Mouse (Mus musculus) CH12.LX (cell line): ENCODE results near the gene Phb2. TPM values are rescaled to one million over a fixed set of nuclear protein-coding genes. Genes with fewer than 3 reads are reported as not detected.

Experiments
- DNase-seq: peaks from one replicate; pipeline ENCODE4 v3.0.0-alpha.2; 2013; ENCODE audit errors: extremely low read depth
- H3K27ac ChIP-seq: 2 replicates; pipeline ENCODE4 v1.5.1; 2012; ENCODE audit warnings: low read depth, mild to moderate bottlenecking, control low read depth, moderate library complexity; ENCODE audit not compliant: insufficient read depth
- H3K27me3 ChIP-seq: replicated peaks from 2 replicates; pipeline ENCODE3; 2012; ENCODE audit warnings: inconsistent platforms
- H3K36me3 ChIP-seq, 2 experiments: replicated peaks in 1 of 2; 2 replicates each; pipeline versions ENCODE3 to v1.6.1; 2012; ENCODE audit warnings: inconsistent platforms in 1 of 2, low read length in 1 of 2, mild to moderate bottlenecking in 1 of 2, mixed read lengths in 1 of 2, moderate library complexity in 1 of 2; ENCODE audit not compliant: control insufficient read depth in 1 of 2, insufficient read depth in 1 of 2
- H3K4me1 ChIP-seq, 2 experiments: 2 replicates each; pipeline ENCODE4 v1.6.1; 2012; ENCODE audit warnings: inconsistent platforms in 1 of 2, moderate library complexity in 1 of 2; ENCODE audit not compliant: insufficient read depth in 2 of 2, control insufficient read depth in 1 of 2
- H3K4me2 ChIP-seq: 2 replicates; pipeline ENCODE4 v1.6.1; 2012; ENCODE audit warnings: low read depth, mild to moderate bottlenecking, control low read depth; ENCODE audit not compliant: poor library complexity, insufficient read depth, severe bottlenecking
- H3K4me3 ChIP-seq, 3 experiments: fragments of 150-350 bp in 1 of 3; sonication (generic) in 1 of 3; replicated peaks in 1 of 3; 2 replicates each; pipeline versions ENCODE3 to v1.5.1; 2011 to 2012; ENCODE audit warnings: low read depth in 2 of 3, low read length in 2 of 3, mild to moderate bottlenecking in 2 of 3, moderate library complexity in 2 of 3, control low read depth in 1 of 3, improper control_type of control experiment in 1 of 3, inconsistent platforms in 1 of 3, mixed read lengths in 1 of 3; ENCODE audit not compliant: poor library complexity in 1 of 3
- H3K79me2 ChIP-seq: replicated peaks from 2 replicates; pipeline ENCODE4 v1.6.1; 2012; ENCODE audit warnings: mild to moderate bottlenecking, moderate library complexity; ENCODE audit not compliant: control insufficient read depth, poor library complexity, insufficient read depth, severe bottlenecking; ENCODE audit errors: extremely low read depth
- H3K9ac ChIP-seq: 2 replicates; pipeline ENCODE4 v1.6.1; 2012; ENCODE audit warnings: low read depth, mild to moderate bottlenecking, control low read depth, moderate library complexity; ENCODE audit not compliant: insufficient read depth
- H3K9me3 ChIP-seq: replicated peaks from 2 replicates; pipeline ENCODE3; 2012; ENCODE audit warnings: low read length, inconsistent platforms, mixed read lengths
- CHD1 ChIP-seq: IDR thresholded peaks from 2 replicates; pipeline ENCODE4 v1.6.1; 2012; ENCODE audit warnings: low read depth, low read length, improper control_type of control experiment, inconsistent platforms
- CHD2 ChIP-seq: IDR thresholded peaks from 2 replicates; pipeline ENCODE4 v1.6.1; 2011; ENCODE audit warnings: low read length, improper control_type of control experiment
- CTCF ChIP-seq, 2 experiments: IDR thresholded peaks in 1 of 2; conservative IDR thresholded peaks in 1 of 2; 2 replicates each; pipeline ENCODE4 v1.5.1; 2011 to 2012; ENCODE audit warnings: low read depth in 2 of 2, low read length in 2 of 2, improper control_type of control experiment in 1 of 2, inconsistent platforms in 1 of 2, mild to moderate bottlenecking in 1 of 2, moderate library complexity in 1 of 2
- EP300 ChIP-seq: IDR thresholded peaks from 2 replicates; pipeline ENCODE4 v1.6.1; 2011; ENCODE audit warnings: low read length, improper control_type of control experiment
- ETS1 ChIP-seq: conservative IDR thresholded peaks from 2 replicates; pipeline ENCODE4 v1.6.1; 2012; ENCODE audit warnings: low read depth, mild to moderate bottlenecking, inconsistent platforms, low read length, improper control_type of control experiment, moderate library complexity
- GABPA ChIP-seq: IDR thresholded peaks from 2 replicates; pipeline ENCODE4 v1.6.1; 2012; ENCODE audit warnings: low read depth, low read length, improper control_type of control experiment, inconsistent platforms; ENCODE audit not compliant: insufficient replicate concordance
- HCFC1 ChIP-seq: IDR thresholded peaks from 2 replicates; pipeline ENCODE4 v1.6.1; 2012; ENCODE audit warnings: low read depth, mild to moderate bottlenecking, inconsistent platforms, low read length, improper control_type of control experiment
- IRF4 ChIP-seq: IDR thresholded peaks from 2 replicates; pipeline ENCODE4 v1.6.1; 2014; ENCODE audit warnings: low read depth, mild to moderate bottlenecking, inconsistent platforms, low read length, improper control_type of control experiment
- JUN ChIP-seq: IDR thresholded peaks from 2 replicates; pipeline ENCODE4 v1.6.1; 2011; ENCODE audit warnings: low read depth, mild to moderate bottlenecking, low read length, improper control_type of control experiment, moderate library complexity; ENCODE audit not compliant: insufficient read depth
- KAT2A ChIP-seq: IDR thresholded peaks from 2 replicates; pipeline ENCODE4 v1.6.1; 2012; ENCODE audit warnings: low read length, improper control_type of control experiment, inconsistent platforms; ENCODE audit not compliant: insufficient replicate concordance
- MAFK ChIP-seq: IDR thresholded peaks from 2 replicates; pipeline ENCODE4 v1.6.1; 2011; ENCODE audit warnings: low read length, improper control_type of control experiment; ENCODE audit not compliant: insufficient replicate concordance
- MAX ChIP-seq: IDR thresholded peaks from 2 replicates; pipeline ENCODE4 v1.6.1; 2011; ENCODE audit warnings: low read length, improper control_type of control experiment
- MAZ ChIP-seq: IDR thresholded peaks from 2 replicates; pipeline ENCODE4 v1.6.1; 2012; ENCODE audit warnings: low read depth, mild to moderate bottlenecking, inconsistent platforms, low read length, improper control_type of control experiment, moderate library complexity
- MEF2A ChIP-seq: IDR thresholded peaks from 2 replicates; pipeline ENCODE4 v1.6.1; 2014; ENCODE audit warnings: low read depth, mild to moderate bottlenecking, inconsistent platforms, low read length, improper control_type of control experiment, borderline replicate concordance
- MXI1 ChIP-seq: IDR thresholded peaks from 2 replicates; pipeline ENCODE4 v1.6.1; 2011; ENCODE audit warnings: mild to moderate bottlenecking, low read depth, low read length, improper control_type of control experiment
- NRF1 ChIP-seq: IDR thresholded peaks from 2 replicates; pipeline ENCODE4 v1.6.1; 2014; ENCODE audit warnings: low read depth, mild to moderate bottlenecking, inconsistent platforms, low read length, improper control_type of control experiment, moderate library complexity
- PAX5 ChIP-seq: IDR thresholded peaks from 2 replicates; pipeline ENCODE4 v1.6.1; 2012; ENCODE audit warnings: low read length, inconsistent platforms, mixed read lengths
- POLR2A ChIP-seq: IDR thresholded peaks from 2 replicates; pipeline ENCODE4 v1.6.1; 2011; ENCODE audit warnings: low read depth, mild to moderate bottlenecking, improper control_type of control experiment, low read length
- POLR2AphosphoS2 ChIP-seq: IDR thresholded peaks from 2 replicates; pipeline ENCODE4 v1.6.1; 2011; ENCODE audit warnings: low read depth, low read length, improper control_type of control experiment
- RAD21 ChIP-seq: IDR thresholded peaks from 2 replicates; pipeline ENCODE4 v1.6.1; 2011; ENCODE audit warnings: low read depth, mild to moderate bottlenecking, low read length, improper control_type of control experiment, moderate library complexity
- SIN3A ChIP-seq: IDR thresholded peaks from 2 replicates; pipeline ENCODE4 v1.6.1; 2012; ENCODE audit warnings: low read length, improper control_type of control experiment, inconsistent platforms
- SMC3 ChIP-seq: IDR thresholded peaks from 2 replicates; pipeline ENCODE4 v1.6.1; 2011; ENCODE audit warnings: low read depth, low read length, improper control_type of control experiment
- TCF12 ChIP-seq: IDR thresholded peaks from 2 replicates; pipeline ENCODE4 v1.6.1; 2014; ENCODE audit warnings: low read depth, mild to moderate bottlenecking, inconsistent platforms, low read length, improper control_type of control experiment
- USF1 ChIP-seq: IDR thresholded peaks from 2 replicates; pipeline ENCODE4 v1.6.1; 2014; ENCODE audit warnings: low read depth, mild to moderate bottlenecking, inconsistent platforms, low read length, improper control_type of control experiment
- USF2 ChIP-seq: conservative IDR thresholded peaks from 2 replicates; pipeline ENCODE4 v1.6.1; 2011; ENCODE audit warnings: low read depth, low read length, improper control_type of control experiment
- ZC3H11A ChIP-seq: IDR thresholded peaks from 2 replicates; pipeline ENCODE4 v1.6.1; 2012; ENCODE audit warnings: low read depth, mild to moderate bottlenecking, inconsistent platforms, low read length, improper control_type of control experiment
- ZKSCAN1 ChIP-seq: IDR thresholded peaks from 2 replicates; pipeline ENCODE4 v1.6.1; 2012; ENCODE audit warnings: low read depth, inconsistent platforms, low read length, improper control_type of control experiment, borderline replicate concordance
- ZMIZ1 ChIP-seq: IDR thresholded peaks from 2 replicates; pipeline ENCODE4 v1.6.1; 2012; ENCODE audit warnings: low read depth, mild to moderate bottlenecking, inconsistent platforms, low read length, improper control_type of control experiment
- dilution Hi-C: fragments of 300-500 bp; cut with MboI; formaldehyde crosslinking; loops from 2 replicates; pipeline ENCODE4 v1.14.3; 2020; ENCODE audit warnings: low sequenced_read_pairs; ENCODE audit not compliant: extremely low pct_unique_long_range_greater_than_20kb, extremely low pct_ligation_motif_present
- in situ Hi-C: fragments of 300-500 bp; cut with MboI; formaldehyde crosslinking; loops from 3 replicates; pipeline ENCODE4 v1.14.3; 2019; ENCODE audit warnings: low sequenced_read_pairs, low pct_ligation_motif_present, low pct_unique_long_range_greater_than_20kb, mixed read lengths
- polyA plus RNA-seq: library from polyadenylated mRNA; unstranded; fragments of >175 nt; gene quantifications from 2 replicates; pipeline ENCODE4 v1.2.1, GENCODE M21; 2012; ENCODE audit warnings: low read depth; ENCODE audit not compliant: insufficient read length
- total RNA-seq, 2 experiments: library from RNA; depleted of rRNA; stranded (reverse); fragments of 300-350 nt in 1 of 2; fragments of >200 nt in 1 of 2; gene quantifications; 2 replicates each; pipeline ENCODE4 v1.2.3; 2012 to 2014

Phb2 gene
- total and polyA plus RNA-seq, 3 experiments, result 380 to 694 (median 440) TPM

GRCm38 (mm10) chr6:124750405-124750804, 38.3 kb downstream of the Phb2 start:
- no peaks in the 10 kb centered on the region for H3K9me3 ChIP-seq
- no peak overlapping the region for H3K9ac ChIP-seq
- TF ChIP-seq MXI1, result no peak
- TF ChIP-seq MEF2A, result no peak
- TF ChIP-seq RAD21, result no peak
- no peak for TF ChIP-seq MAZ
- no peak for TF ChIP-seq SIN3A
- no peak for TF ChIP-seq CHD1
- TF ChIP-seq CTCF (conservative IDR thresholded peaks at IDR 0.05 in 1 of 2, IDR thresholded peaks at IDR 0.05 in 1 of 2; ENCODE audit: low read depth in 2 of 2, low read length in 2 of 2), result no peak
- no peak for TF ChIP-seq POLR2A
- no peak for TF ChIP-seq NRF1
- TF ChIP-seq ETS1, result no peak
- no peak for TF ChIP-seq USF1
- no peak for TF ChIP-seq USF2
- no peak for TF ChIP-seq GABPA
- TF ChIP-seq SMC3, result no peak
- TF ChIP-seq EP300, result no peak
- TF ChIP-seq MAX, result no peak
- TF ChIP-seq MAFK, result no peak
- TF ChIP-seq, all 38 proteins: peak for 0
- Histone ChIP-seq H3K79me2 (peaks cover 5% of the 10 kb centered on the region; the same call in 1 of the 2 replicates), H3K4me3 (no peak overlapping the region), H3K4me2 (no peak overlapping the region), H3K36me3 (peaks cover 20 to 63% of the 10 kb centered on the region in 2 experiments), H3K27me3 (no peaks in the 10 kb centered on the region), H3K4me1 (peaks cover 4 to 22% of the 10 kb centered on the region in 2 experiments), H3K27ac (no peak overlapping the region)
- dilution Hi-C loops, result no loop called here
- no peak for DNase-seq
- in situ Hi-C loops, result no loop called here

GRCm38 (mm10) chr6:124753861-124754260, 41.7 kb downstream of the Phb2 start:
- no peak for DNase-seq
- H3K9ac ChIP-seq, result no peak overlapping the region
- H3K4me1 ChIP-seq, result peaks cover 5 to 35% of the 10 kb centered on the region in 2 experiments
- H3K4me3 ChIP-seq, result no peak overlapping the region
- TF ChIP-seq PAX5 (no peak), MAFK (no peak), HCFC1 (no peak), SMC3 (no peak), SIN3A (no peak), ZMIZ1 (no peak), GABPA (no peak), ZC3H11A (no peak), TCF12 (no peak), IRF4 (no peak), ETS1 (no peak), POLR2A (no peak), USF2 (no peak), KAT2A (no peak), CHD2 (no peak), JUN (no peak), ZKSCAN1 (no peak), EP300 (no peak), MAZ (no peak), POLR2AphosphoS2 (no peak)
- TF ChIP-seq, all 38 proteins: peak for 0
- peaks cover 8% of the 10 kb centered on the region; the same call in 1 of the 2 replicates for H3K79me2 ChIP-seq
- in situ Hi-C loops, result no loop called here
- H3K27ac ChIP-seq, result no peak overlapping the region
- H3K4me2 ChIP-seq, result no peak overlapping the region
- no peaks in the 10 kb centered on the region for H3K9me3 ChIP-seq
- H3K27me3 ChIP-seq, result no peaks in the 10 kb centered on the region
- H3K36me3 ChIP-seq, result peaks cover 3 to 41% of the 10 kb centered on the region in 2 experiments
- dilution Hi-C loops, result no loop called here
